Mouse (Mus musculus) C2C12 (cell line): ENCODE data around the gene Aph1b.

ENCODE experiments used
- CEBPB ChIP-seq: IDR thresholded peaks from one replicate; pipeline ENCODE4 v1.6.1; 2011; ENCODE audit warnings: low read depth, mild to moderate bottlenecking, control low read depth, moderate library complexity
- CTCF ChIP-seq: IDR thresholded peaks from one replicate; pipeline ENCODE4 v1.5.1; 2011; ENCODE audit not compliant: control insufficient read depth, insufficient read depth, insufficient read length
- FOSL1 ChIP-seq: IDR thresholded peaks from one replicate; pipeline ENCODE4 v1.8.0; 2011; ENCODE audit warnings: mild to moderate bottlenecking, low read length; ENCODE audit not compliant: poor library complexity, insufficient read depth, severe bottlenecking
- MAX ChIP-seq: IDR thresholded peaks from one replicate; pipeline ENCODE4 v1.6.1; 2011; ENCODE audit warnings: mild to moderate bottlenecking, control low read depth
- MYOD1 ChIP-seq: IDR thresholded peaks from one replicate; pipeline ENCODE4 v1.6.1; 2011; ENCODE audit warnings: low read depth; ENCODE audit not compliant: control insufficient read depth, insufficient read length
- MYOG ChIP-seq: IDR thresholded peaks from one replicate; pipeline ENCODE4 v1.6.1; 2011; ENCODE audit not compliant: control insufficient read depth, insufficient read length; ENCODE audit errors: extremely low read depth
- USF1 ChIP-seq: IDR thresholded peaks from one replicate; pipeline ENCODE4 v1.6.1; 2011; ENCODE audit warnings: low read depth, mild to moderate bottlenecking, control low read depth, moderate library complexity

DNA sequence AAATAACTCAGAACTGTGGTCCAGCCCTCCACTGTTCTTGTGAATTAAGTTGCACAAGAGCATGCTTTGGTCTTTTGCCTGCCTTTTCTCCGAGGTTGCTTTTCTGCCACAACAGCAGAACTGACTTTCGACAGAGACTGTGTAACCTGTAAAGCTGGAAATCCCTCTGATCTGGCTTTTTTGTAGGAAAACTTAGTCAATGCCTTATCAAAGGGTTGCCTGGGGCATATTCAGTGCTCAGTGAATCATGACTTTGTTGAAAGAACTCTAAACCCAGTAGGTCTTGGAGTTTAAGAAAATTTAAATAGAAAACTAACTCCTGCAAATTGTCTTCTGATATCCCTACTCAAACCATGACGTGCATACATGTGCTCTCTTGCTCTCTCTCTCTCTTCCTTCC lies 64.7 kb downstream of the Aph1b start:
- TF ChIP-seq CTCF (no peak), MAX (no peak), MYOG (no peak), USF1 (no peak), CEBPB (no peak), MYOD1 (no peak), FOSL1 (no peak)
